Mouse (Mus musculus) spleen, postnatal 36 days (tissue): ENCODE data around the gene Pstk.
"Not testable (repeated sequence)": the region's sequence is repeated elsewhere in the genome, so short reads cannot be mapped to it uniquely, and the experiment has no call there.

Source experiments
- DNase-seq, 2 experiments: peaks; one replicate each; pipeline ENCODE4 v3.0.0; 2022; ENCODE audit warnings: low spot score in 2 of 2, mixed read lengths in 1 of 2

The Pstk gene

DNA sequence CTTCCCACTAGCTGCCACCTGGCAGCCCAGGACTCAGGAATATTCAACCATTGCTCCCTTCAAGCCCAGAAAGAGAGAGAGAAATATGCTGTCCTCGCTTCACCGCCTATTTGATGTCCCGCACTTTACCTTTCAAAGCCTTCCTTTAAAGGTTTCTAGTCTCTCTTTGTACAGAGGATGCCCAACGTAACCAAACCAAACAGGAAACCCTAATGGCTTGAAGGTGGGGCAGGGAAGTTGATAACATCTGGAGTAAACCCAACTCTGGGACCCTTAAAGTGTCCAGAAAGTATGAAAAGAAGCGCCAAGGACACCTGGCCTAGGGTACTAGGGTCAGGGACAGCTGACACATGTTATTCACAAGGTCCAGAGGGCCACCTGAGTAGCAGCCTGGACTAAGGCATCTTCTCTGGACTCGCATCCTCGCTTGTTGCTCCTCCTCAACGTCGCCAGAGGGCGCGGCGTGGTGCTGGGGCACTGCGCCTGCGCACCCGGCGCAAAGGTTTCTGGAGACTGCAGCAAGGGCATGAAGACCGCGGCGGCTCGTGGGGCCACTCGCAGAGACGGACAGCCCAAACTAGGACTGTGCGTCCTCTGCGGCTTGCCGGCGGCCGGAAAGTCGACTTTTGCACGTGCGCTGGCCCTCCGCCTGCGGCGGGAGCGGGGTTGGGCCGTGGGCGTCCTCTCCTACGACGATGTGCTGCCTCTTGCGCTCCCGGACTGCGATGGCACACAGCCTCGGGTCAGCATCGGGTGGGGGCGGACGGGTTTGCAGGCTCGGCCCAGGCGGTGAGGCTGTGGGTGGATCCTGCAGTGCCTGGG lies at the start of gene Pstk:
Pstk (plus strand) TSS at position 494 of the 822 bp plus-strand sequence.
- peak; percentile 85 to 86 for DNase-seq

DNA sequence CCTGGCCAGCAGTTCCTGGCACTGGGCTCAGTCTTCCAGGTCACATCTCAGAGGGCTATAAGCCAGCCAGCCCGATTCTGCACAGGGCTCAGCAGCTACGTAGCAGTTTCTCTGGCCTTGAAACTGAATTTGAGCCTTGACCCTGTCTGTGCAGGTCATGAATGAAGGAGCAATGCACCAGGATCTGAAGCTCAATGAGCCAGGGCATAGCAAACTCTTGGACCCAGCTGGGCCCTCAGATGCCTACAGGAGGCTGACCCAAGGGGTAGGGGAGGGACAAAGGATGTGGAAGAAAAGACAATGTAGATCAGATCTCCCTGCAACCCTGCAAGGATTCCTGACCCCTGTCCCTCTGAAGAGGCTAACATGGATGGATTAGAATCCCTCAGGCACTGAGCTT lies 48.7 kb upstream of the Pstk start, which contains the start of gene Cuzd1:
Cuzd1 (minus strand) TSS at position 101 of the 400 bp plus-strand sequence.
- no peak for DNase-seq

- no peak for DNase-seq
These were observed 43.9 kb upstream of the Pstk start for GRCm38 (mm10) chr7:131327054-131327453.

DNA sequence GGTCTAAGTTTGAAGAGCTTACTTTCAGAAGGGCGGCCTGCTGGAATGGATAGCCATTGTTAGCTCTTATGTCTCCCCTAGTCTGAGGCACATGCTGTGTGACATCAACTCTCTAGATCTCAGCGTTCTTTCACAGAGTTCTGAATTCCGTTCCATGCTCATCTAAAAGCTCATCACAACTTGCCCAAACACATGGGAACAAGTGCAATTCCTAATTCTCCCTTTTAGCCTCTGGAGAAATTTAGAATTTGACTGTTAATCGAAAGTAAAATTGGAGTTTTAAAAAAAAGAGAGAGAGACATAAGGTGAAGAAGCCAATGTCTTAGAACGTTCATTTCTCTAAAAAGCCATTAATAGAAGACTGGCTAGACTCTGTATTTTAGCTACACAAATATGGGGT lies 41.5 kb upstream of the Pstk start, which contains the start of gene Fam24b:
Fam24b (minus strand) TSS at position 101 of the 400 bp plus-strand sequence.
- no peak for DNase-seq

- DNase-seq = no peak
These were observed 39.3 kb upstream of the Pstk start for GRCm38 (mm10) chr7:131331688-131332087.

DNA sequence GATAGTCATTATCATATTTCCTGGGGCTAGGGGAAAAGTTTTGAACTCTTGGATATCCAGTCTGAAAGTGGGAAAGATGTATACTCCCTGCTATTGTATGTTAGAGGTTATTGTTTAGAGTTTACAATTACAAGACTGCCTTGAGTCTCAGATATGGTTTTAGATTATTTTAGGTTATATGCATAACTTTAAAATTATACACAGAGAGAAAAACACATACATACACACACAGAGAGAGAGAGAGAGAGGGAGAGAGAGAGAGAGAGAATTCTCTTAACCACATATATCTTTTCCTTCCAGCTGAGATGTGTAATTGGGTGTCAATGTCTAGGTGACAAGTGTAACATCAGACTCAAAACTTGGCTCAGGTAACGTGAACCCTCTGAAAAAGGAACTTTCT lies 37.4 kb upstream of the Pstk start, which contains the start of gene Fam24a:
Fam24a (plus strand) TSS at position 301 of the 400 bp plus-strand sequence.
- DNase-seq = no peak

GRCm38 (mm10) chr7:131337502-131338068 lies 33.4 kb upstream of the Pstk start:
- no peak for DNase-seq

- no peak for DNase-seq
These were observed 24.9 kb upstream of the Pstk start for GRCm38 (mm10) chr7:131345856-131346541.

- no peak for DNase-seq
These were observed 14.8 kb upstream of the Pstk start for GRCm38 (mm10) chr7:131356105-131356504.

DNA sequence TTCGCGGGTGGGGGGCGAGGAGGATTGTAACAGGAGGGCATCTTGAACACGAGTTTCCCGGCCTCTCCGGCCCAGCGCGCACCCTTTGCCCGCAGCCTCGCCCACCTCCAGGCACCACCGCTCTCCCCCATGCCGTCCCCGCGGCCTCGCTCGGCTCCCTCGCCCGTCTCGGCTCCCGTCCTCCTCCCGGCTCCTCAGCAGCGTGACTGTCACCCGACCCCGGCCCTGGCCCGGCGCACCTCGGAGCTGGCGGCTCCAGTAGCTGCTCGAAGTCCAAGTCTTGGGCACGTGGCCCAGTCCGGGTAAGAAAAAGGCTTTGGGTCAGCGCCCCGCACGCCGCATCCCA lies 8.7 kb upstream of the Pstk start:
- no peak for DNase-seq

- peak; percentile 78 to 85 for DNase-seq
These were observed 8.2 kb upstream of the Pstk start, which contains the start of gene 2310057M21Rik for GRCm38 (mm10) chr7:131362615-131363300. Gene 2310057M21Rik (minus strand): TSS chr7:131362759.

- DNase-seq = no peak
These were observed 6.8 kb upstream of the Pstk start for GRCm38 (mm10) chr7:131364131-131364530.

- no peak for DNase-seq
These were observed 524 bp downstream of the Pstk start for GRCm38 (mm10) chr7:131371470-131371860.

DNA sequence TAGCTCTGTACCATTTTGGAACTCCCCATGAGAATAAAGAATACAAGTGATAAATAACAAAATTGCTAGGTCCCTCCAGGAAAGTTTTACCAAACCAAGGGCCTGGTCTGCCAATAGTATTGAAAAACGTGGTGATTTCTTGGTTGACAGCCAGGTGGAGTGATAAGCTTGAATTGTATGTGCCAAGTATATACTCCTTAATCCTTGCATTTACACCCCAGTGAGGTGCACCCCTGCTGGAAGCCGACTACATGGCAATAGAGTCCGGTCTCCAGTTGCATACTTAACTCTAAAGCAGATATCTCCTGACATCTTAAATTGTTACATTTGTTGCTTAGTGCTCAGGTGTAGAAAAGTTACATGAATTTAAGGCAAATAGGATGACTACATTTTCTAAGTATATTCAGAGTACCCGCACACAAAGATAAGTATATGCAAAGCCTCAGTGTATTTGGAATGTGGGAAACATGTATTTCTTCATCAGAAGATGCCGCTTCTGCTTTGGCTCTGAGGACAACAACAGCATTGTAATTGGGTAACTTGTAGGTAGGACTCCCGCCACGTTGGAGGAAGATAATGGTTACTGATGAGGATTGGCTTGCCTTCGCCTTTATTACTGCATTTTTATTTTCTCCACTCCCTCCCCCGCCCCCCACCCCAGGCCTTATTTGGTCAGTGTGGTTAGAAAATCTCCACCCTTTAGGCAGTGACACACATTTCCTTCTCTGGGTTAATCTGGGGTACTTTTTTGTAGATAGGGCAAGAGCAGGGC lies 1.1 kb downstream of the Pstk start:
- DNase-seq = no peak

GRCm38 (mm10) chr7:131391761-131392160 lies 20.8 kb downstream of the Pstk start:
- DNase-seq = not testable (repeated sequence)

DNA sequence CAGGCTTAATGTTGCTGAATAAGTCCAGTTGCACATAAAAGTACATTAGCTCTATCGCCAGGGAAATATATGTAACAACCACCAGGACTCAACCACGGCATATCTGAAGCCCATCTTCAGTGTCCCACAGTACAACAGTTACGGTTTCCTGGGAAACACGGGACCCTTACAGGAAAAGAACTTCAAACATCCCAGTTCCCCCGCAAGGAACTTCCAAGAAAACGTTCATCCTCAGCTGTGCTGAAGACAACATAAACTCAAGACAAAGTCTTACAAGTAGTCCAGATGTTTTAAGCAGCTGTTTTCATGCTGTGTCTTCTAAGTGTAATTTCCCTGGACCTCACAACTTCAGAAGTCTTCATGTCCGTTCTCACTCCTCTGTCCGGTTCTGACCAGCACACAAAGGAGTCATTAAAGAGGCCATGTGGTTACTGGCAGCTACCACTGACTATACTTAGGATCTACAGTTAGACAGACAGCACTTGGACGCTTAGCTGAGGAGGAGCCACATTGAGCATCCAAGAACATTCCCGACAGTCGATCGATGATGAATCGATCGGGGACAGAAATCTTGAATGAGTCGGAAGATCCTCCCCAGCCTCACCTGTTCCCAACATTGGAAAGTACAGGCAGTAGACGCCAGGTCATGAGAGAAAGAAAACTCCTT lies 38.5 kb downstream of the Pstk start:
- DNase-seq = no peak

DNA sequence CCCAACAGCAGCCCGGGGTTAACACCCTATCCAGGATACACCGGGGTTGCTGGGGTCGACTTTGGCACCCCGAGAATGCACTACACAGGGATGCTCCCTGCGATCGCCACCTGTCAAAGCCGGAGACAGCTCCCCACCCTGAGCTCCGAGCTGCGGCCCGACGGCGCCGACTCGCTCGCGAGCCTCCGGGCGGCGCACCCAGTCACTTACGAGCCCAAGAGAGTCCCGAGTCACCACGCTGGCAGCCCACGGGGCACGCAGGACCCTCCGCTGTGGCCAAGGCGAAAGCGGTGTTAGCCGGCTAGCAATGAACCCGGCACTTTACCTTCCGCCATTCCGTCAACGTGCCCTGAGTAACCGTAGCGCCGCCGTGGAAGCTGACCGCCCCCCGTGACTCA lies 39.0 kb downstream of the Pstk start:
- no peak for DNase-seq

GRCm38 (mm10) chr7:131410416-131411058 lies 39.6 kb downstream of the Pstk start, which contains the start of the genes Ikzf5 and Acadsb:
Gene Ikzf5 (minus strand): TSS chr7:131410521.
Gene Acadsb (plus strand): TSS chr7:131410601.
- DNase-seq = peak; percentile 99

GRCm38 (mm10) chr7:131411221-131411940 lies 40.4 kb downstream of the Pstk start:
- DNase-seq = no peak
